Mouse (Mus musculus): ENCODE data around the gene Tmem217. TPM values are rescaled to one million over a fixed set of nuclear protein-coding genes. Genes with fewer than 3 reads are reported as not detected.

The Tmem217 gene
- polyA plus RNA-seq, 1 experiment from 2014 or later = 1.2 TPM

DNA sequence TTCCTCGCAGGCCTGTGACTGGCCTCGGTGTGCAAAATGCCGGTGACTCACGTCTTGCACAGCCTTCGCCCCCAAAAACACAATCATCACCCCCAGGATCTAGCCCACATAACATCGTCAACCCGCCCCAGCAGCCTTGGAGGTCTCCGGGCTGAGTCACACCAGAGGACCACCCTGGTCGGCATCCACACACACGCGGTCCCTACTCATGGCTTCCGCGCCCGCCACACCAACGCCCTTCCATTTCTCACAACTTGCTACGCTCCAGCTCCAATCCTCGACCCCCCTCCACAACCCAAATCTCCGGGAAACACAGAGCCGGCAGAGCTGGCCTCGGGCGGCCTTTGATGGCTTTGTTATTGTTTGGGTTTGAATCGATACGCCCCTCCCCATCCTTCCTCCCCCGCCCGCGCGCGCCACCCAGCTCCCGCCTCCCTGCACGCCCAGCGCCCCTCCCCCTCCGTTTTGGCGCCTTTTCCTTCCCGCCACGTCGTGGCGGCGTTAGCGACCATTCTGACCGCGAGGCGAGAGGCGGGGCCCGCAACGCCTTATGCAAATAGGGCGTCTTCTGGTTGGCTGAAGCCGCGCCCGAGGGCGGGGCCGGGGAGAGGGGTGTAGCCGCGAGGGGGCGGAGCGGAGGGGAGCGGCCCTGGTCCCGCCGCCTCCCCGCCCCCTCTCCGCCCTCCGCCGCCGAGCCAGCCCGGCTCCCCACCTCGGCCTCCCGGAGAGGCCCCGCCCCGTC, 62.0 kb downstream of the Tmem217 start:
- DNase-seq (ENCODE audit: low spot score) = peak; percentile 99

DNA sequence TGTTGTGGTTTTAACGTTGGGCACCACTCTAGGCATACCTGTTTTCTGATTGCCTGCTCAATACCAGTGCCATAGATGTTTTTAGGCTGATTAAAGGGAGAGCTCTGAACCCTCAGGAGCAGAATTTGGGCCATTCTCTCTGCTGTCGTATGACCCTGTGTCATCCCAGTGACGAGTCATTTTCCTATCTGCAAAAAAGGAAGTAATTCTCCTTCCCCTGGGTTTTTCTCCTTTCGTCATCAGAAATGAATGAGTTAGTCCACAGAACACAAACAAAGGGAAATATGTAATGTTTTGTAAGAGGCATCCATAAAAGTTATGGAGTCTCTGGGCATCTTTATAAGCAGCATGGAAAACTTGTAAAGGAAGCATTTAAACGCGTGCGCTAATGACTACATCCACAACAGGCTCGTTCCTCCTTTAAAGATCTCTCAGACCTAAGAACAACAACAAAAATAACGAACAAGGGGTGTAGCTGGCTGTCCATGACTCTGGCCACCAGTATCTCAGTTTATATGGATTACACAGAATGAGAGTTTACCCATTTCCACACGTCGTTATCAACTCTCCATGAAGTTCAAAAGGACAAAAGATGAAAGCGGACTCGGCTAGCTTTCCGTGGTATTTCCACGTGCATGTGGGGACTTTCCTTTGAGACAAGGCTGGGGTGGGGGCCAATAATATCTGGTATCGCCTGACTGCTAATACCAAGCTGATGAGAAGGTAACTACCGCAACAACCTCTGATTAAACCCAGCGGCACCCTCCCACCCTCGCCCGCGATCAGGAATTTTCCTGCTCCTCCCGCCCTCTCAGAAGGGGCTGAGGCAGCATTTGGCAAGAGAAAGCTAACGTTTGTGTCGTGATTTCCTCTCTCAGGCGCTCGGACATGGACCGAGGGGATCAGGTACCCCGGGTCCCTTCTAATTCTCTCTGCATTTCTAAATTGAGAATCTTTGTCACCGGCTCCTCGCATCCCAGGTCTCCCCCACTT, 62.9 kb downstream of the Tmem217 start:
- peak; percentile 33 for DNase-seq (ENCODE audit: low spot score)

DNA sequence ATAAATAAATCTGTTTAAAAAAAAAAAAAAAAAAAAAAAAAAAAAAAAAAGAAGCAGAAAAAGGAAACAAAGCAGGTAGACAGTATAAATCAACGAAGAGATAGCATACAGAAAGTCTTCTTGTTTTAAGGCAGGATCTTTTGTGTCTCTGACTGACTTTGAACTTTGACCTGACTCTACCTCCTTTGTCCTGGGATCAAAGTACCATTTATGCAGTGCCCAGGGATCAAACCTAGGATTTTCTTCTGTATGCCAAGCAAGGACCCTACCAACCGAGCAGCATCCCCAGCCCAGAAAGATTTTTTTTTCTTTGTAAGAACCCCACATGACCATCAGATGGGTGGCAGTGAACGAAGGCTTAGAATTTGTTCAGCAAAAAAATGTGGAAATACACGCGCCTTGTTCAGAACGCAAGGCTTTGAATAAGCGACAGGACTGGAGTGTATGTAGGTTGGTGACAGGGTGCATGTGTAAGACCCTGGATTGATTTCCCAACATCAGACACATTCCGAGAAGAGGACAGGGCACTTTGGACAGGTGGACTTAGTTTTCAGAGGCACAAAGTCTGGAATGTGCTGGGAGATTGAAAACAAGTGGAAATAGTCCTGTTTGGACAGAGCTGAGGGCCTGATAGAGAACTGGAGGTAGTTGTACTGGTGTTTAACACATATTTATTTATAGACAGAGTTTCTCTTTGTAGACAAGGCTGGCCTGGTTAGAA, 63.8 kb downstream of the Tmem217 start:
- no peak for DNase-seq (ENCODE audit: low spot score)

DNA sequence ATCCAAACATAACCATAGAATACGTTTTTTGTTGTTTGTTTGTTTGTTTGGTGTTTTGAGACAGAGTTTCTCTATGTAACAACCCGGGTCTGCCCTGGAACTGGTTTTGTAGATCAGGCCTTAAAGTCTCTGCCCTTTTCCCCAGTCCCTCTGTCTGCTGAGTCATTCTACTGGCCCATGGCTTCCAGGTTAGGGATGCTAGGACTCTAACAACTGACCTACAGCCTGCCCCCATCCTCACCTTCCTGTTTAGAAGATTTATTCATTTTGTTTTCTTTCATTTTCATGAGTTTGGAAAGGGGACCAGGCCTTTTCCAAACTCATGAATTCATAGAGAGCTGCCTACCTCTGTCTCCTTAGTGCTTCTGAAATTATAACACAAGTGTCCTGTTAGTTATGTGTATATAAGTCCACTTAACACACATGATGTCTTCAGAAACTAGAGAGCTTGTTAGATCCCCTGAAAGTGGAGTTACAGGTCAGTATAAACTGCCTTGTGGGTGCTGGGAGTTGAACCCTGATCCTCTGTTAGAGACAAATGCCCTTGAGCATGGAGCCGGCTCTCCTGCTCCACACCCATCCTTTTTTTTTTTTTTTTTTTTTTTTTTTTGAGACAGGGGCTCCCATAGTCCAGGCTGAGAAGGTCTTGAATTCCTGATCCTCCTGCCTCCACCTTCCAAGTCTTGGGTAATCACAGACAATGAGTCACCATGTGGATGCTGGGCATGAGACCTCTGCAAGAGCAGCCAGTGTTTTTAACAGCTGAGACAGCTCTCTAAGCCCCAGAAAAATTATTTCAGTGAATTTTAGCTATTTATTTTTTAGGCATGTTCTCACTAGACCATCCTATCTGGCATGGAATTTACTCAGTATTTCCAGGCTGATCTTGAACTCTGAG, 66.6 kb downstream of the Tmem217 start:
- DNase-seq (ENCODE audit: low spot score) = no peak

DNA sequence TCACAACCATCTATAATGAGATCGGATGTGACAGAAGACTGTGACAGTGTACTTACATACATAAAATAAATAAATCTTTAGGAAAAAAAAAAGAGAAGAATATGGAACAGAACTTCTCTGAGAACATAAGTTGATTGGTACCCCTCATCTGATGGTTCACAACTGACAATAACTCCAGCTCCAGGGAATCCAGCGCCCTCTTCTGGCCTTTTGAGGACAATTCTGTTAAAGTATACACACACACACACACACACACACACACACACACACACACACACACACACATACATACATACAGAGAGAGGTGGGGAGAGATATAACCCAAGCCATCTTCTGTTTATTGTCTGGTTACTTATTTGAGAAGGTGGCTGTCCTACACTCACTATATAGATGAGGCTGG, 67.8 kb downstream of the Tmem217 start:
- DNase-seq (ENCODE audit: low spot score) = no peak

DNA sequence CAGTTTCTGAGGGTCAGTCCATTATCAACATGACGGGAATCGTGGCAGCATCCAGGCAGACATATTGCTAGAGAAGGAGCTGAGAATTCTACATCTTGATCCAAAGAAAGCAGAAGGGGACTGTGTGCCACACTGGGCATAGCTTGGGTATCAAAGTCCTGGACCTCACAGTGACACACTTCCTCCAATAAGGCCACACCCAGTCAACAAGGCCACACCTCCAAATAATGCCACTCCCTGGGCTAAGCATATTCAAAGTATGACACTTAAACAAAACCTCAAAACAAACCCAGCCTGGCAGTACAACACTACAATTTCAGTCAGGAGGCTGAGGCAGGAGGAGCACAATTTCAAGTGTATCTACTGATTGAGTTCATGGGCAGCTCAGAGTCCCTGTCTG, 68.9 kb downstream of the Tmem217 start:
- DNase-seq (ENCODE audit: low spot score) = no peak

DNA sequence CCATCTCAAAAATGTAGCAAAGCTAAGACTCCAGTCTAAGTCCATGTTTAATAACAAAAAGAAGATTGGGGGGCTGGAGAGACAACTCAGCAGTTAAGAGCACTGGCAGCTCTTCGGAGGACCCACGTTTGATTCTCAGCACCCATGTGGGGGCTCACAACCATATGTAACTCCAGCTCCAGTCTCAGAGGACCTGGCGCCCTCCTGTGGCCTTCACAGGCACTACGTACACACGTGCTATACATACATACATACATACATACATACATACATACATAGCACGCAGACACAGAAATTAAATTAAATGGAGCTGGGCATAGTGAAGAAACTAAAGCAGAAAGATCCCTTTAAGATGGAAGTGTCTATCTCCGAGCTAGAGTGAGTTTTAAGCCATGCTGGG, 69.6 kb downstream of the Tmem217 start:
- DNase-seq (ENCODE audit: low spot score) = no peak

DNA sequence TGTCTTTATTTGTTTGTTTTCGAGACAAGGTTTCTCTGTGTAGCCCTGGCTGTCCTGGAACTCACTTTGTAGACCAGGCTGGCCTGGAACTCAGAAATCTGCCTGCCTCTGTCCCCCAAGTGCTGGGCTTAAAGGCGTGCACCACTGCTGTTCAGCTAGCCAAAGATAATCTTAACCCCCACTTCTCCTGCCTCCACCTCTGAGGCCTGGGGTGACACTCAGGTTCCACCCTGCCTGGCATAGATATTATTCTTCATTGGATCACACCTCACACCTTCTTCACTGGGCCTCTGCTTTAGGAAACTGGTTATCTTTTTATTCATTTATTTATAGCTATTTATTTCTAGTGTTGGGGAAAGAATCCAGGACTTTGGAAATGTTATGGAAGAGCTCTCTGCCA, 71.9 kb downstream of the Tmem217 start:
- no peak for DNase-seq (ENCODE audit: low spot score)

DNA sequence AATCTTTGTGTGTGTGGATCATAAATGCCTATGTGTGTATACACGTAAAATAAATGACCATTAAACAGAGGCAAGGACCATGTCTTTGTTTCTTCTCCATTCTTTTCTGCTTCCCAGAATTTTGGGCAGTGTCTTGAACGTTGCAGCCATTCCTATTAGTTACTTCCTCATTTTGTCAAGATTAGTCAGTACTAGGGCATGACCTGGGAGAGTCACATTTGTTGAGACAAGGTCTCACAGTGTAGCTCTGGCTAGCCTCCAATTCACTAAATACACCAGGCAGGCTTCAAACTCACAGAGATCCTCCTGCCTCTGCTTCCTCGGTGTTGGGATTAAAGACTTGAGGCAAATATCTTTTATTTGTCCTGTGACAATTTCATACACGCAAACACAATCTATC, 73.9 kb downstream of the Tmem217 start:
- no peak for DNase-seq (ENCODE audit: low spot score)

DNA sequence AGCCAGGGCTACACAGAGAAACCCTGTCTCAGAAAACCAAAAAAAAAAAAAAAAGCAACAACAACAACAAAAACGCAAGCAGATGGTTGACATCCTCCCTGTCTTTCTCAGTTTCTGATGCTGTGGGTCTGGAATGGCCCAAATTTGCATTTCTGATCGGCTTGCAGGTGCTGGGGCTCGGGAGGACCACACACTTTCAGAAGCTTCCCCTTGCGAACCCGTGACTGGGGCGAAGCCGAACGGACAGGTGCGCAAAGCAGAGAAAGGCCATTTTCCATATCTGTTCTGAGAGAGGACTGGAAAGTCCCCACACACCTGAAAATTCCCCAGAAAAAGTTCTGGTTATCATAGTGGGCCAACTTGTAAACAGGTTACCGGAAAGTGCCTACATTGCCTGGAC, 74.8 kb downstream of the Tmem217 start:
- DNase-seq (ENCODE audit: low spot score) = no peak

DNA sequence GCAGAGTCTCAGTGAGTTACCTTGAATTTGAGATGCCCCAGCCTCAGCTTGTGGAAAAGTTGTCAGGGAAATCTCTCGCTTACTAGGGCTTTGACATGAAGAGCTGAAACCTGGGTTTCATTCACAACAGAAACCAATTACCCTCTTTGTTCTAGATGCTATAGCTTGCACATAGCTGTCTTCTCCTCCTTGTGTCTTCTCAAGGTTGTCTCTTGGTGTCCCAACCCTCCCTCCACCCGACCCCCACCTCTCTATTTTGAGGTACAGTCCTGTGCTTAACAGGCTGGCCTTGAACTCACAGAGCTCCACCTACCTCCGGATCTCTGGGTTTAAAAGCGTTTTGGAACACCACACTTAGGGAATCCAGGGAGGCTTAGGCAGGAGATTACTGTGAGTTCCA, 75.7 kb downstream of the Tmem217 start:
- no peak for DNase-seq (ENCODE audit: low spot score)

Small RNAs within 50 kb of the gene (microRNA-seq; reads per million reads assigned to microRNA genes)
- not detected for gene Mir7667 (ENCODE audit: borderline number of aligned reads)

Other genes starting within 250 kb of the Tmem217 start
- gene Pi16, start 234.7 kb downstream of the Tmem217 start, polyA plus RNA-seq (2015; fragmentation: Nextera tagmentation; extraction: Ambion mirVana) = 3.7 and 4.4 TPM in 2 replicates
- 144 and 154 TPM in 2 replicates for gene Mtch1, start 204.5 kb downstream of the Tmem217 start, polyA plus RNA-seq (2015; fragmentation: Nextera tagmentation; extraction: Ambion mirVana)
- 6.8 and 7.2 TPM in 2 replicates for gene Fgd2, start 191.5 kb downstream of the Tmem217 start, polyA plus RNA-seq (2015; fragmentation: Nextera tagmentation; extraction: Ambion mirVana)
- gene Pim1, start 61.6 kb downstream of the Tmem217 start, polyA plus RNA-seq (2015; fragmentation: Nextera tagmentation; extraction: Ambion mirVana) = 78.6 and 81.4 TPM in 2 replicates
- not detected in 2 replicates for gene Gm17657, start 2.7 kb downstream of the Tmem217 start, polyA plus RNA-seq (2015; fragmentation: Nextera tagmentation; extraction: Ambion mirVana)
- 10.7 and 13.8 TPM in 2 replicates for gene Tbc1d22b, start 2.6 kb downstream of the Tmem217 start, polyA plus RNA-seq (2015; fragmentation: Nextera tagmentation; extraction: Ambion mirVana)
- 57.4 and 61.8 TPM in 2 replicates for gene Rnf8, start 62.4 kb upstream of the Tmem217 start, polyA plus RNA-seq (2015; fragmentation: Nextera tagmentation; extraction: Ambion mirVana)
- 2.0 and 3.0 TPM in 2 replicates for gene Gm28043, start 62.5 kb upstream of the Tmem217 start, polyA plus RNA-seq (2015; fragmentation: Nextera tagmentation; extraction: Ambion mirVana)
- 131 and 136 TPM in 2 replicates for gene Cmtr1, start 108.2 kb upstream of the Tmem217 start, polyA plus RNA-seq (2015; fragmentation: Nextera tagmentation; extraction: Ambion mirVana)
- 9.2 and 10.8 TPM in 2 replicates for gene Ccdc167, start 164.7 kb upstream of the Tmem217 start, polyA plus RNA-seq (2015; fragmentation: Nextera tagmentation; extraction: Ambion mirVana)

All from thymus, postnatal 0 days (tissue).